Mouse (Mus musculus) CD4-positive, CD25-positive, alpha-beta regulatory T cell, adult 4 months (primary cell): Measurements from ENCODE around the gene 9930021J03Rik. TPM values are rescaled to one million over a fixed set of nuclear protein-coding genes. Genes with fewer than 3 reads are reported as not detected.
A peak's percentile ranks its signal among the peaks of the same experiment; 100 is the strongest.

Experiments used
- ATAC-seq: one replicate; pipeline ENCODE4 v1.8.0; 2017
- polyA plus RNA-seq, 2 experiments: library from polyadenylated mRNA; unstranded; fragments of 100-300 nt; shearing (Covaris generic); gene quantifications; one replicate each; pipeline ENCODE4 v1.2.1; 2017

9930021J03Rik gene
- polyA plus RNA-seq, 2 experiments from 2014 or later: 5.1 to 9.6 TPM

DNA sequence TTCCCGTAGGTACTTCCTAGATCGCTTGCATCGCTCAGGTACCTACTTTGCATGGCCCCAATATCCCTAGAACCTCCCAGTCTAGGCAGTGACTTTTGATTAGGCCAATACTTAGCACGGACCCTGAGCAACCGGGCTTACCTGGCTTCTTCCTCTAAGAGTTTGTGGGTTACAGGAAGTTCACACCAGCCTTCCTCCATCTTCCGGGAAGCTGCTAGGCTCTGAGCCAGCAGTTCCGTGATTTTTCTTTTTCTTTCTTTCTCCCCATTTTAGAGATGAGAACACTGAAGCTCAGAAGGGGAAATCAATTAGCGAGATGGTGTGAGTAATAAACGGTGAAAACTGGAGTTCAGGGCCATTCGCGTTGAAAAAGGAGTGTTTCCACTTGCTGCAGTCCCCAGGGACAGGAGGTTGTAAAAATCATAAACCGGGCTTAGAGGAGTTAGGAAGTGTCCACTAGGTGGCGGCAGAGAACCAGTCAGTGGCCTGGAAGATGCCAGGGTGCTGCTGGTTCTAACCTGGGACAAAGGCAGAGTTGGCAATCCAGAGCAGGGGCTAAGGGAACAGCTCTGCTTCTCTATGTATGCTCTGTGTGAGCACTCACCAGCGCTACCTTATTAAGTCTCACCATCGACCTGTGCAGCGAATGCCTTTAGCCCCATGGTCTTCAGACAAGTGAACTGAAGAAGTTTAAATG is 121.8 kb downstream of the 9930021J03Rik start:
- peak; percentile 61 for ATAC-seq

DNA sequence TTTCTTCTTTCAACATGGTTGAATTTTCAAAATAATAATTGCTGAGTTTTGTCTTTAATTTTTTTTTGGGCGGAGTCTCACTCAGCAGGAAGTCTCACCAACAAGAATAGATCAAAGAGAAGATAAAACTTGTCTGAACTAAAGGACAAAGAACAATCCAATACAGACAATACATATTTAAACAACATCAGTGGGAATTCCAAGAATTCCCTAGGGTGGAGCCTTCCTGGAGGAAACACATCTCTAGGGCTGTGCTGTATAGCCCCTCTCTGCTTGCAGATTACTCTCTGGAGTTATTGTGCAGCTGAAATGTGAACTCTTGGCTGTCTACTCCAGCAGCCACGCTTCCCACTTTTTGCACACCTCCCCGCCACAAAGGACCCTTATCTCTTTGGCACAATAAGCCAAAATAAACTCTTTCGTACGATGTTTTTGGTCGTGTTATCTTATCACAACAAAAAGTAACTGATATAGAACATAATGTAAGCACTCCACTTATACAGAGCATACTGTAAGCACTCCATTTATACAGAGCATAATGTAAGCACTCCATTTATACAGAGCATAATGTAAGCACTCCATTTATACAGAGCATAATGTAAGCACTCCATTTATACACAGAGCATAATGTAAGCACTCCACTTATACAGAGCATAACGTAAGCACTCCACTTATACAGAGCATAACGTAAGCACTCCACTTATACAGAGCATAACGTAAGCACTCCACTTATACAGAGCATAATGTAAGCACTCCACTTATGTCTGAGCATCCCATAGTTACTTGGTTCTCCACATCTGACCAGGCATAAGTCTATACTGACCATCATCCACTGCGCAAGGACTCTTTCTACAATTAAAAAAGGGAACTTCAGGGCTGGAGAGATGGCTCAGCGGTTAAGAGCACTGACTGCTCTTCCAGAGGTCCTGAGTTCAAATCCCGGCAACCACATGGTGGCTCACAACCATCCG is 125.3 kb downstream of the 9930021J03Rik start:
- ATAC-seq: peak; percentile 54

DNA sequence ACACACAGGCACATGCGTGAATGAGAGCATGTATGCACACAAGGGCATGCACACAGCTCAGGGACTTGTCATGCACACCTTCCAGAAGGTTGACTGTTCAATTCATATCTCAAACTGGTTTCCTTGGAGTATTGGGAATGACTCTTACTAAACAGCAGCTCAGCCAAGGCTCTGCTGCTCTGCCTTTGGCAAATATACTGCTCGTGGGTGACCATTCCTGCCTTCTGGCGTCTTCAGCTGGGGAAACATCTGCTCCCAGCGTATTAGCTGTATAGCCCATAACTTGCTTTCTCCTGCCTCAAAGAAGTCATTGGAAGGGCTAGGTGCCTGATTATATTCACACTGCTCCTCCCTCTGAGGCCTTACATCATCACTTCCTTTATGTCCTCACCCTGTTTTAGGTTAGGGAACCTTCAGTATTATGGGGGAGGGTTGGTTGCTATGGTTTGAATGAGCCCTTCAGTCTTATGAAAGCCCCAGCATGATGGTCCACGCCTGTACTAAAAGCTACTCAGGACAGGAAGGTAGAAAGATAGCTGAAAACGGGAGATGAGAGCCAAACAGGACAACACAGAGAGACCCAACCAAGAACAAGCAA is 127.5 kb downstream of the 9930021J03Rik start:
- no peak for ATAC-seq

DNA sequence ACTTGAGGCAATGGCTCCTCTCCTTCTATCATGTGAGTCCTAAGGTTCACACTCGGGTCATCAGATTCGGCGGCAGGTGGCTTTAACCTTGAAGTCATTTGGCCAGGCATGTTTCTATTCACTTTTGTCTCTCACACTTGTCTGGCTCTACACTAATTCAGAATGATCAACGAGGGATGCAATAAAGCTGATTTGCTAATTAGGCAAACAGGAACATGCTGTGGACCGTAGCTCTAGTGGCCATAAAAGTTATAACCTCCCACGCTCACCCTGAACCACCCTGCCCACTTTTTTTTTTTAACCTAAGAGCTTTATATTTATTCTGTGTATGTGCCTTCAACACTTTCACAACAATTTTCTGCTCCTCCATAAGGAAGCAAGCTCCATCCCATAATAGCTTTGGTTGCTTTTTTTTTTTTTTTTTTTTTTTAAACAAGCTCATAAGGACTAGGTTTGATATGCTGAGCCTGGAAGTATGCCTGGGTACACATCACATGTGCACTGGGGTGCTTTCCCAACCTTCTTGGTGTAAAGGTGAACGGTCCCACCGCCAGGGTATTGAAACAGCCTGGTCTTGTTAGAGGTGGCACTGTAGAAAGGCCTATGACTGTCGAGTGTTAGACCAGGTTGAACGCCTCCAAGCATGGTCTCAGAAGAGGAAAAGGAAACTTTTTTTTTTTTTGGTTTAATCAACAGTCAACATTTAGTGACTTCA is 129.2 kb downstream of the 9930021J03Rik start:
- no peak for ATAC-seq

DNA sequence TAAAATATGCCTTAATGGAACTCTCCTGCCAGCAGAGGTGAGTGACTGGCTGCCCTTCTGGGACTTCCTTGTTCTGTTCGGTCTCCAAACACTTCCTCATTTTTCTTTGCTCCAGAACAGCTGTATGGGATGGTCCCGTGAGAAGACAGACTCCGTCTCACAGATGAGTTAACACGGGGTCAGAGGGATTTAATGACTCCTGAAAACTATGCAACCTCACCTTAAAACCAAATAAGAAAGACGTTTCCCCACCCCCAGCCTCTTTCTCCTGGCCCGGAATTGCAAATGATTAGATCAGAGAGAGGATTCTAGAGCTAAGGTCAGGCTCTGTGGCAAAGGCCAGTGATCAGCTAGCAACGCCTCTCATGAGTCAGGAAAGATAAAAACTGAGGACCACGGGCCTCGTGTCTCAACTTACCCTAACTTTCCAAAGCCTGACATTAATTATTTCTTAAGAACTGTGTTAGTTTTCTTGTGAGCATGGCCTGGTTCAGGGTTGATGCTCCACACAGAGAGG is 130.2 kb downstream of the 9930021J03Rik start:
- ATAC-seq: no peak

DNA sequence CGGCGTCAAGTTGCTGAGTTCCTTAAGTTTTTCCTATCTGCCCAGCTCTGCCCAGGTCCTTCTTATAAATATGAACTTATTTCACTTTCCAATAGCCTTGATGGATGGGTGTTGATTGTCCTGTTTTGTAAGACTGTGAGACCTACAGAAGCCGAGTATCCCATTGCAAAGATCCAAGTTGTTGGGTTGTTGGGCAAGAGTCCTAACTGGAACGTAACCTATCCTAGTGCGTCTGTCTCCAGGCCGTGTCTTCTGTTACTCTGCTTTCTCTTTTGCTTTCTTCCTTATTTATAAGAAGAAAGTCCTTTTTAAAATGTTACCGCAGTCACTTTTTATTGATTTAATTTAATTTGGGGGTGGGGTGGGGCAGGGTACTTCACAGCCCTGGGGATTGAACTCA is 130.8 kb downstream of the 9930021J03Rik start:
- ATAC-seq: no peak

DNA sequence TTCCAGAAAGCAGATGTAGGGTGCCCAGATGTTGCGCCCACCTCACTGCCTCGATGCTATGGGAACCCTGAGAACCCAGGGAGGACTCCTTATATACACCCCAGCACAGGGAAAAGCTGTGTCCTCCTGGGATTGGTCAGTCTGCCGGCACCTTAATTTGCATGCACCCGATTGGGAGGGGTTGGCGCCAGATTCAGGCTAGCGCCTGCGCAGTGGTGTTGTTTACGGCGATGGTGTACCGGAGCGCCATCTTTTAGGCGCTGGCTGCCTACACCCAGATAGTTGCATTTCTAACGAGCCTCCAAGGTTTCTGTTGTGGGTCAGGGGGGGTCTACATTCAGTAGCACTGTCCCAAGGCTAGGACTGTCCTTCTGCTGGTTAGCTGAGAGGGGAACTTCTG is 133.1 kb downstream of the 9930021J03Rik start:
- ATAC-seq: no peak

DNA sequence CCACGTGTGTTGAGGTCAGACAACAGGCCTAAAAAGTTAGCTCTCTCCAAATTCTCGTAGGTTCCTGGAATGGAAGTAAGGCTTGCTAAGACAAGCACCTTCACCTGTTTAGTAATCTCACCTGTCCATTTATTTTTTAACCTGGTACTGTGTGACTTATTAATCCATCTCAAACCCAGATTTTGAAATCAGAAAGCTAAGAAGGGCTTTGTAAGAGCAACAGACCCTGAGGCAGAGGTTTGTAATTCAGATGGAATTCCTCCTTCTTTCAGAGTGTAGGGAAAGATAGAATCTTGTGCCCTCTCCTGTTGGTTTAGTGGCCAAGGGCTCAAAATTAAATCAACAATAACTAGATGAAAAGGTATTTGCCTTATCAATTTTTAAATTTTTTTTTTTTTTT is 134.6 kb downstream of the 9930021J03Rik start:
- no peak for ATAC-seq

DNA sequence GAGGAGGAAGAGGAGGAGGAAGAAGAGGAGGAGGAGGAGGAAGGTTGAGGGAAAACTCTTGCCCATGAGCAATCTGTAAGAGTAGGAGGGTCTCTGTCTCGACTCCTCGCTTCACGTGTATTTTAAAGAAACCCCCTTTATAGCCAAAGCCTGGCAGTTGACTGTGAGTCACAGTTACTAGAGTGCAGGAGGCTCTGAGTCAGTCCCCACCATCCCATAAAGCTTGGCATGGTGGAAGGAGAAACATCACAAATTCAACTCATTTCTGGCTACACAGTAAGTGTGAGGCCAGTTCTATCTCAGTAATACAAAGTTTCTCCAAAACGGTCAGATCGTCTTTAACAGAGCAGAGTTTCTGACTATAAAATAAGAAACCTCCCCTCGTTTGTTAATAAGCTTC is 135.5 kb downstream of the 9930021J03Rik start:
- ATAC-seq: no peak

DNA sequence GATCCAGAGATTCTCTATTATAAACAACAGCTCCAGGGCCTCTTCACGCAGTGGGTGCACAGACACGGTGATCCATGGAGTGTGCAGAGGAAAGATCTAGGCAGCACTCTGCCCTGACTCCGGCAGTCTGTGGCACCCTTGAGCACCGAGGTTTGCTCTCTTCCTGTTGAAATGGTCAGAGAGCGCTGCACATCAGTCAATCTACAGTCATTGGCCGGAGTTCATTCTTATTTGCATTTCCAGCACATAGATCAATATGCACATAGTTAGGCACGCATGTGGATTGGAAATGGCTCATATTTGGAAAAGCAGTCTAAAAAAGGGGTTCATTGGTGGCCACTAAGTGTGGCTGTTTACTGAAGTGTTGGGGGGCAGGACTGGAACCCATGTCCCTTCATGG is 137.7 kb downstream of the 9930021J03Rik start:
- no peak for ATAC-seq

DNA sequence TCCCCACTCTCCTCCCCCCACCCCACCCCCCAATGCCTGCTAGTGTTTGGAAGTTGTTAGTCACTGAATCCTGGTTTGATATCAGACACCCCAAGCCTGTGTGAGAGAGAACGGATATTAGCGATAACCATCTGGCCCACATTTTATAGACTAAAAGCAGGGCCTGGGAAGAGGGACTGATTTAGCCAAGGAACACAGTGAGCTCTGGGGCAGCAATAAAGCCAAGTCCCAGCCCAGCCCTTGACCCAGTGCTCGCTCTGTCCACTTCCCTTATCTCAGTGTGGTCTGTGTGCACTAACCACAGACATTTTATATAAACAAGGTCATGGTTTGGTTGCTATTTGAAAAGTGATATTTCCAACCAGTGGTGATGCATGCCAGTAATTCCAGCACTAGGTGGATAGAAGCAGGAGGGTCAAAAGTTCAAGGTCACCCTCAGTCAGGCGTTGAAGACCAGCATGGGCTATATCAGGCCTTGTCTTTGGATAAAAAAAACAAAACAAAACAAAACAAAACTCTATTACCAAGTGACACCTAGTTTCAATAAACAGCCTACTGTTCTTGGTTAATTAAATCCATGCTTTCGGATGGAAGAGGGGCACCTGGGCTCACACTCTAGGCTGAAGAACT is 138.7 kb downstream of the 9930021J03Rik start:
- no peak for ATAC-seq

DNA sequence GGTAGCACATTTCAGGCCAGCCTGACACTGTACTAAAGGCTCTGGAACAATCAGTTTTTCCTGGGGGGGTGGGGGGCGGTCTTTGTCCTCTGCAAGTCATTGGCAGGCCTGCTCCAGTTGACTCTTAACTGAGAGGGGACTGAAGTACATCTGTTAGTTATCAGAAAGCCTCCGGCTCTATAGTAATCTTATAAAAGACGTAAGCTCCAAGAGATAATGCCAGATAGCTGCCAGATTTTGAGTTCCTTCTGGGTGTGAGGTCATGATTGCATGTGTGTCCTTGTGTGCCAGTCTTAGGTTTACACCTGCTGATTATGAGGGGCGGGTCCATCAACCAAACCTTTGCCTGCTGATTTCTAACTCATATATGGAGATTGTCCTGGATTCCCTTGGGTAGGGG is 139.6 kb downstream of the 9930021J03Rik start:
- ATAC-seq: no peak

DNA sequence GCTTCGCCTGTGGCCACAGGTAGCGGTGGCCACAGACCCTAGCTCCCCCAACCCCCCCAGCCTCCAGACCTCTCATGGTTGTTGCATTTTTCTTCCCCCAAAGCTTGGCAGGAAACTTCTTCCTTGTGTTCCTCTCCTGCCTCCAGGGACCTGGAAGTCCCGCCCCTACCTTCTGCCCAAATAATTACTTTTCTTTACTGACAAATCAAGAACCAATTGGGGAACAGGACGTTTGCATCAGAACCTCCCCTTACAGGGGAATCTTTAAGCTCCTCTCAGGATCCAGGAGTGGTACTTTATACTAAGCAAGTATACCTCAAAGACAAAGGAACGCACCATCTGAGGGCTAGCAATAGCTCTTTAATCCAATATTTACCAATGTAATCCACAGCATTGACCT is 140.9 kb downstream of the 9930021J03Rik start:
- no peak for ATAC-seq

Other genes starting within 250 kb of the 9930021J03Rik start
- gene Ermp1, start 157.6 kb downstream of the 9930021J03Rik start, polyA plus RNA-seq: 10 to 100 TPM; 11.8 to 15.7 TPM
- gene Mlana, start 108.2 kb downstream of the 9930021J03Rik start, polyA plus RNA-seq: not detected
- 10 to 100 TPM in 1 of 2 experiments, 1 to 10 TPM in 1; 9.4 to 10.9 TPM for gene Ranbp6, start 7.0 kb upstream of the 9930021J03Rik start, polyA plus RNA-seq
- gene Il33, start 119.1 kb upstream of the 9930021J03Rik start, polyA plus RNA-seq: not detected
- not detected for gene Trpd52l3, start 197.8 kb upstream of the 9930021J03Rik start, polyA plus RNA-seq
- 10 to 100 TPM; 33.8 to 49.0 TPM for gene Uhrf2, start 224.5 kb upstream of the 9930021J03Rik start, polyA plus RNA-seq